Mouse (Mus musculus) right cerebral cortex, adult 18-20 months (tissue): Measurements from ENCODE around the gene Kif26b.

ENCODE experiments used
- DNase-seq: peaks from one replicate; pipeline ENCODE4 v3.0.0; 2022; ENCODE audit warnings: mixed read lengths

Gene Kif26b

GRCm38 (mm10) chr1:178542415-178542814, 13.5 kb downstream of the Kif26b start:
- no peak for DNase-seq

GRCm38 (mm10) chr1:178542990-178543944, 14.3 kb downstream of the Kif26b start:
- DNase-seq, result no peak

- no peak for DNase-seq
These were observed 15.7 kb downstream of the Kif26b start for GRCm38 (mm10) chr1:178544585-178544984.

- no peak for DNase-seq
These were observed 20.7 kb downstream of the Kif26b start for GRCm38 (mm10) chr1:178549576-178549975.

- DNase-seq, result no peak
These were observed 21.6 kb downstream of the Kif26b start for GRCm38 (mm10) chr1:178550477-178551047.

- no peak for DNase-seq
These were observed 23.5 kb downstream of the Kif26b start for GRCm38 (mm10) chr1:178552278-178552897.

GRCm38 (mm10) chr1:178552898-178553284, 24.0 kb downstream of the Kif26b start:
- DNase-seq, result no peak

GRCm38 (mm10) chr1:178556226-178556625, 27.3 kb downstream of the Kif26b start:
- DNase-seq, result no peak

GRCm38 (mm10) chr1:178560043-178560442, 31.1 kb downstream of the Kif26b start:
- no peak for DNase-seq

GRCm38 (mm10) chr1:178563834-178564233, 34.9 kb downstream of the Kif26b start:
- no peak for DNase-seq

GRCm38 (mm10) chr1:178564800-178565199, 35.9 kb downstream of the Kif26b start:
- no peak for DNase-seq

GRCm38 (mm10) chr1:178568551-178569545, 39.9 kb downstream of the Kif26b start:
- no peak for DNase-seq

- DNase-seq, result no peak
These were observed 42.1 kb downstream of the Kif26b start for GRCm38 (mm10) chr1:178571009-178571408.

- DNase-seq, result no peak
These were observed 43.0 kb downstream of the Kif26b start for GRCm38 (mm10) chr1:178571885-178572444.

- no peak for DNase-seq
These were observed 44.6 kb downstream of the Kif26b start for GRCm38 (mm10) chr1:178573406-178574032.

GRCm38 (mm10) chr1:178575706-178576105, 46.8 kb downstream of the Kif26b start:
- no peak for DNase-seq

- DNase-seq, result no peak
These were observed 48.0 kb downstream of the Kif26b start for GRCm38 (mm10) chr1:178576926-178577325.

GRCm38 (mm10) chr1:178585366-178586020, 56.6 kb downstream of the Kif26b start:
- no peak for DNase-seq

GRCm38 (mm10) chr1:178590229-178591171, 61.6 kb downstream of the Kif26b start:
- DNase-seq, result no peak

GRCm38 (mm10) chr1:178597113-178597512, 68.2 kb downstream of the Kif26b start:
- DNase-seq, result no peak
